Mouse (Mus musculus): Measurements from ENCODE around the gene Aldh3b1.
A peak's percentile ranks its signal among the peaks of the same experiment; 100 is the strongest.

Gene Aldh3b1

GRCm38 (mm10) chr19:3942986-3943735 lies 13.6 kb upstream of the Aldh3b1 start:
- no peak for DNase-seq (ENCODE audit: low spot score)

- DNase-seq (ENCODE audit: low spot score), result no peak
Observed at GRCm38 (mm10) chr19:3942315-3942714, 12.7 kb upstream of the Aldh3b1 start.

GRCm38 (mm10) chr19:3935896-3936850 lies 6.6 kb upstream of the Aldh3b1 start:
- peak; percentile 45 for DNase-seq (ENCODE audit: low spot score)

- DNase-seq (ENCODE audit: low spot score), result peak; percentile 51
Observed at GRCm38 (mm10) chr19:3935032-3935895, 5.7 kb upstream of the Aldh3b1 start, which contains the start of gene Unc93b1. Gene Unc93b1, plus strand, starts transcription at chr19:3935186.

- DNase-seq (ENCODE audit: low spot score), result no peak
Observed at GRCm38 (mm10) chr19:3931716-3932115, 2.1 kb upstream of the Aldh3b1 start.

GRCm38 (mm10) chr19:3930262-3931057 lies 852 bp upstream of the Aldh3b1 start:
- no peak for DNase-seq (ENCODE audit: low spot score)

- DNase-seq (ENCODE audit: low spot score), result no peak
Observed at GRCm38 (mm10) chr19:3928779-3929178, 829 bp downstream of the Aldh3b1 start.

- no peak for DNase-seq (ENCODE audit: low spot score)
Observed at GRCm38 (mm10) chr19:3927989-3928388, 1.6 kb downstream of the Aldh3b1 start.

- DNase-seq (ENCODE audit: low spot score), result no peak
Observed at GRCm38 (mm10) chr19:3926685-3927084, 2.9 kb downstream of the Aldh3b1 start.

GRCm38 (mm10) chr19:3926279-3926678 lies 3.3 kb downstream of the Aldh3b1 start:
- no peak for DNase-seq (ENCODE audit: low spot score)

GRCm38 (mm10) chr19:3925859-3926258 lies 3.7 kb downstream of the Aldh3b1 start:
- DNase-seq (ENCODE audit: low spot score), result no peak

GRCm38 (mm10) chr19:3924868-3925267 lies 4.7 kb downstream of the Aldh3b1 start:
- DNase-seq (ENCODE audit: low spot score), result no peak

- no peak for DNase-seq (ENCODE audit: low spot score)
Observed at GRCm38 (mm10) chr19:3924190-3924589, 5.4 kb downstream of the Aldh3b1 start.

- no peak for DNase-seq (ENCODE audit: low spot score)
Observed at GRCm38 (mm10) chr19:3923586-3923985, 6.0 kb downstream of the Aldh3b1 start.

- no peak for DNase-seq (ENCODE audit: low spot score)
Observed at GRCm38 (mm10) chr19:3922661-3923371, 6.8 kb downstream of the Aldh3b1 start.

- no peak for DNase-seq (ENCODE audit: low spot score)
Observed at GRCm38 (mm10) chr19:3919928-3920327, 9.7 kb downstream of the Aldh3b1 start.

GRCm38 (mm10) chr19:3916727-3917126 lies 12.9 kb downstream of the Aldh3b1 start:
- no peak for DNase-seq (ENCODE audit: low spot score)

- no peak for DNase-seq (ENCODE audit: low spot score)
Observed at GRCm38 (mm10) chr19:3914535-3914934, 15.1 kb downstream of the Aldh3b1 start.

- DNase-seq (ENCODE audit: low spot score), result no peak
Observed at GRCm38 (mm10) chr19:3913692-3914091, 15.9 kb downstream of the Aldh3b1 start.
